Mouse (Mus musculus): ENCODE data around the gene Entpd3. TPM values are rescaled to one million over a fixed set of nuclear protein-coding genes. Genes with fewer than 3 reads are reported as not detected.
A peak's percentile ranks its signal among the peaks of the same experiment; 100 is the strongest.

Gene Entpd3
- total RNA-seq (2017): not detected in 3 replicates

GRCm38 (mm10) chr9:120539662-120540251 lies at the start of gene Entpd3:
TSS of gene Entpd3 (plus strand) at chr9:120539818.
- ATAC-seq (replicated peaks; ENCODE audit: insufficient number of reproducible peaks, low FRiP score, low TSS enrichment, poor library complexity, severe bottlenecking): no peak

GRCm38 (mm10) chr9:120491509-120491908 lies 48.1 kb upstream of the Entpd3 start:
- no peak for ATAC-seq (replicated peaks; ENCODE audit: insufficient number of reproducible peaks, low FRiP score, low TSS enrichment, poor library complexity, severe bottlenecking)

- no peak for ATAC-seq (replicated peaks; ENCODE audit: insufficient number of reproducible peaks, low FRiP score, low TSS enrichment, poor library complexity, severe bottlenecking)
Measured at GRCm38 (mm10) chr9:120492010-120492399, 47.6 kb upstream of the Entpd3 start, which contains the start of gene Eif1b. TSS of gene Eif1b (plus strand) at chr9:120492232.

GRCm38 (mm10) chr9:120492400-120493351 lies 46.9 kb upstream of the Entpd3 start:
- peak; percentile 16; the same call in 1 of the 2 replicates for ATAC-seq (replicated peaks; ENCODE audit: insufficient number of reproducible peaks, low FRiP score, low TSS enrichment, poor library complexity, severe bottlenecking)

GRCm38 (mm10) chr9:120493781-120494180 lies 45.8 kb upstream of the Entpd3 start:
- no peak for ATAC-seq (replicated peaks; ENCODE audit: insufficient number of reproducible peaks, low FRiP score, low TSS enrichment, poor library complexity, severe bottlenecking)

- 0 out of 2 replicates have a peak, but pooled peaks have one; percentile 32 for ATAC-seq (replicated peaks; ENCODE audit: insufficient number of reproducible peaks, low FRiP score, low TSS enrichment, poor library complexity, severe bottlenecking)
Measured at GRCm38 (mm10) chr9:120496691-120497090, 42.9 kb upstream of the Entpd3 start.

- no peak for ATAC-seq (replicated peaks; ENCODE audit: insufficient number of reproducible peaks, low FRiP score, low TSS enrichment, poor library complexity, severe bottlenecking)
Measured at GRCm38 (mm10) chr9:120497983-120498382, 41.6 kb upstream of the Entpd3 start.

- no peak for ATAC-seq (replicated peaks; ENCODE audit: insufficient number of reproducible peaks, low FRiP score, low TSS enrichment, poor library complexity, severe bottlenecking)
Measured at GRCm38 (mm10) chr9:120501191-120501902, 38.3 kb upstream of the Entpd3 start.

- ATAC-seq (replicated peaks; ENCODE audit: insufficient number of reproducible peaks, low FRiP score, low TSS enrichment, poor library complexity, severe bottlenecking): peak; percentile 63
Measured at GRCm38 (mm10) chr9:120502013-120502412, 37.6 kb upstream of the Entpd3 start.

GRCm38 (mm10) chr9:120504423-120504822 lies 35.2 kb upstream of the Entpd3 start:
- ATAC-seq (replicated peaks; ENCODE audit: insufficient number of reproducible peaks, low FRiP score, low TSS enrichment, poor library complexity, severe bottlenecking): no peak

GRCm38 (mm10) chr9:120511781-120512180 lies 27.8 kb upstream of the Entpd3 start:
- ATAC-seq (replicated peaks; ENCODE audit: insufficient number of reproducible peaks, low FRiP score, low TSS enrichment, poor library complexity, severe bottlenecking): no peak

GRCm38 (mm10) chr9:120516720-120517119 lies 22.9 kb upstream of the Entpd3 start:
- ATAC-seq (replicated peaks; ENCODE audit: insufficient number of reproducible peaks, low FRiP score, low TSS enrichment, poor library complexity, severe bottlenecking): no peak

GRCm38 (mm10) chr9:120518946-120519345 lies 20.7 kb upstream of the Entpd3 start:
- ATAC-seq (replicated peaks; ENCODE audit: insufficient number of reproducible peaks, low FRiP score, low TSS enrichment, poor library complexity, severe bottlenecking): no peak

- no peak for ATAC-seq (replicated peaks; ENCODE audit: insufficient number of reproducible peaks, low FRiP score, low TSS enrichment, poor library complexity, severe bottlenecking)
Measured at GRCm38 (mm10) chr9:120519469-120520125, 20.0 kb upstream of the Entpd3 start.

GRCm38 (mm10) chr9:120521161-120521560 lies 18.5 kb upstream of the Entpd3 start:
- no peak for ATAC-seq (replicated peaks; ENCODE audit: insufficient number of reproducible peaks, low FRiP score, low TSS enrichment, poor library complexity, severe bottlenecking)

GRCm38 (mm10) chr9:120527270-120527669 lies 12.3 kb upstream of the Entpd3 start:
- no peak for ATAC-seq (replicated peaks; ENCODE audit: insufficient number of reproducible peaks, low FRiP score, low TSS enrichment, poor library complexity, severe bottlenecking)

- ATAC-seq (replicated peaks; ENCODE audit: insufficient number of reproducible peaks, low FRiP score, low TSS enrichment, poor library complexity, severe bottlenecking): no peak
Measured at GRCm38 (mm10) chr9:120527919-120528318, 11.7 kb upstream of the Entpd3 start.

GRCm38 (mm10) chr9:120528815-120529510 lies 10.7 kb upstream of the Entpd3 start:
- ATAC-seq (replicated peaks; ENCODE audit: insufficient number of reproducible peaks, low FRiP score, low TSS enrichment, poor library complexity, severe bottlenecking): no peak

Measured in monocyte, adult 5-6 weeks (primary cell).